Mouse (Mus musculus): ENCODE data around the gene Cbr2.

GRCm38 (mm10) chr11:120768206-120768605 lies 36.3 kb upstream of the Cbr2 start:
- no peak for TF ChIP-seq CTCF (IDR thresholded peaks at IDR 0.05; ENCODE audit: borderline replicate concordance, insufficient read depth, low read length)
- TF ChIP-seq POLR2A (IDR thresholded peaks at IDR 0.05; ENCODE audit: low read depth, low read length) = no peak
